Mouse (Mus musculus) forelimb bud, embryonic 11.5 days (tissue): ENCODE measurements at regions not wholly inside any gene's neighbourhood (a gene's known extent, or its start where the extent isn't known, plus 50 kb on each side); places are given as distances from the start of the nearest gene placed in this dataset.

Experiments
- DNase-seq: peaks from one replicate; pipeline ENCODE4 v3.0.0-alpha.2; 2012; ENCODE audit warnings: low read depth, low spot score

GRCm38 (mm10) chr1:41410533-41410932 is 605.1 kb downstream of the Tmem182 start:
- no peak for DNase-seq

GRCm38 (mm10) chr1:41411641-41412040 is 606.2 kb downstream of the Tmem182 start:
- no peak for DNase-seq

GRCm38 (mm10) chr1:41412078-41412477 is 606.7 kb downstream of the Tmem182 start:
- DNase-seq, result no peak

GRCm38 (mm10) chr1:41420489-41421327 is 615.3 kb downstream of the Tmem182 start:
- DNase-seq, result no peak

- DNase-seq, result no peak
These were observed 622.5 kb downstream of the Tmem182 start for GRCm38 (mm10) chr1:41427853-41428252.

- DNase-seq, result no peak
These were observed 625.8 kb downstream of the Tmem182 start for GRCm38 (mm10) chr1:41431127-41431690.

- no peak for DNase-seq
These were observed 630.0 kb downstream of the Tmem182 start for GRCm38 (mm10) chr1:41435379-41435778.

GRCm38 (mm10) chr1:41449972-41450371 is 644.6 kb downstream of the Tmem182 start:
- DNase-seq, result no peak
